Mouse (Mus musculus) kidney, embryonic 14.5 days (tissue): ENCODE data around the gene Ifi203. TPM values are rescaled to one million over a fixed set of nuclear protein-coding genes. Genes with fewer than 3 reads are reported as not detected.
"Not testable (repeated sequence)": the region's sequence is repeated elsewhere in the genome, so short reads cannot be mapped to it uniquely, and the experiment has no call there.

Source experiments
- ATAC-seq: fragments of 200-750 bp; cut with Nextera tagmentation; 2 replicates; pipeline ENCODE4 v1.8.0; 2017; ENCODE audit warnings: moderate number of reproducible peaks, mild to moderate bottlenecking, moderate TSS enrichment, moderate library complexity; ENCODE audit not compliant: low FRiP score, low TSS enrichment
- H3K27ac ChIP-seq: fragments of 300-500 bp; sonication (generic); 2 replicates; pipeline ENCODE4 v1.5.1; 2014; ENCODE audit warnings: low read depth, mild to moderate bottlenecking, low read length, moderate library complexity, mixed read lengths
- H3K27me3 ChIP-seq: fragments of 300-500 bp; sonication (generic); 2 replicates; pipeline ENCODE4 v1.6.1; 2014; ENCODE audit warnings: mild to moderate bottlenecking, low read length; ENCODE audit not compliant: control insufficient read depth, insufficient read depth
- H3K36me3 ChIP-seq: fragments of 300-500 bp; sonication (generic); 2 replicates; pipeline ENCODE4 v1.6.1; 2014; ENCODE audit warnings: low read length, mixed read lengths; ENCODE audit not compliant: control insufficient read depth, insufficient read depth
- H3K4me1 ChIP-seq: fragments of 300-500 bp; sonication (generic); 2 replicates; pipeline ENCODE4 v1.6.1; 2014; ENCODE audit warnings: low read length, mixed read lengths; ENCODE audit not compliant: control insufficient read depth, insufficient read depth
- H3K4me2 ChIP-seq: fragments of 300-500 bp; sonication (generic); replicated peaks from 2 replicates; pipeline ENCODE4 v1.6.1; 2014; ENCODE audit warnings: low read depth, mild to moderate bottlenecking, low read length
- H3K4me3 ChIP-seq: fragments of 300-500 bp; sonication (generic); 2 replicates; pipeline ENCODE4 v1.5.1; 2014; ENCODE audit warnings: mild to moderate bottlenecking, low read length
- H3K9ac ChIP-seq: fragments of 300-500 bp; sonication (generic); 2 replicates; pipeline ENCODE4 v1.6.1; 2014; ENCODE audit warnings: low read depth, mild to moderate bottlenecking, low read length, moderate library complexity
- H3K9me3 ChIP-seq: fragments of 300-500 bp; sonication (generic); 2 replicates; pipeline ENCODE4 v1.6.1; 2016; ENCODE audit warnings: low read length; ENCODE audit not compliant: control insufficient read depth
- WGBS: fragments of 180-500 bp; shearing (Covaris S2); extraction: QIAGEN DNeasy Blood & Tissue Kit; methylation state at CpG from one replicate; pipeline ENCODE4 v1.1.7; 2014; 5-methylcytosine and 5-hydroxymethylcytosine counted together
- polyA plus RNA-seq: library from polyadenylated mRNA; unstranded; fragments of >200 nt; fragmentation: Nextera tagmentation; extraction: Ambion mirVana; gene quantifications from 2 replicates; pipeline ENCODE4 v1.2.1, GENCODE M21; 2014

Gene Ifi203
- polyA plus RNA-seq, 1 experiment from 2014 or later = 1.8 TPM

- ATAC-seq = no peak
- Histone ChIP-seq H3K27me3 (no peaks in the 10 kb centered on the region), H3K36me3 (no peaks in the 10 kb centered on the region)
Measured at GRCm38 (mm10) chr1:173955071-173955796, 12.8 kb upstream of the Ifi203 start.

DNA sequence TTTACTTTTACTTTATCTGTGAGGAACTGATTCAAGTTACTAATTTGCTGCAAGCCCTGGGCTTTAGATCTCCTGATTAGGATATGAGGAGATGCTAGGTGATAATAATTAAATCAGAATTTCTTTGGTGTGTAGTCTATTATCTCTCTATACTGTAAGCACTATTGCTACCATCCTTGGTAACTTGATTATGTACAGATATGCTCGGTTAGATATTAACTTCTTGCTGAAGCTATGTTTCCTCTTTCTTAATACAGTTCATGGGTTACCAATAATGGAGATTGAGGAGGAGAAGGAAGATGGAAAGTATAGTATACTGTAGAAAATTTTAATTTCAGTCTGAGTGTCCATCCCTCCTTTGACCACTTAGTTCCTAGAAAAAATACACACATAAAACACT lies 11.1 kb upstream of the Ifi203 start:
- no peaks in the 10 kb centered on the region for H3K36me3 ChIP-seq
- H3K9ac ChIP-seq = no peak overlapping the region
- no peak overlapping the region for H3K4me3 ChIP-seq
- H3K27me3 ChIP-seq = no peaks in the 10 kb centered on the region
- ATAC-seq = no peak
- 79% methylated on average over 1 of the region's 1 CpGs for WGBS
- no peak overlapping the region for H3K27ac ChIP-seq
- no peaks in the 10 kb centered on the region for H3K9me3 ChIP-seq
- H3K4me1 ChIP-seq = no peaks in the 10 kb centered on the region
- H3K4me2 ChIP-seq = no peak overlapping the region

More at GRCm38 (mm10) chr1:173955071-173955796, 12.8 kb upstream of the Ifi203 start:
- H3K9ac ChIP-seq = no peak overlapping the region
- no peak overlapping the region for H3K4me3 ChIP-seq
- H3K27ac ChIP-seq = no peak overlapping the region
- H3K4me1 ChIP-seq = no peaks in the 10 kb centered on the region
- no peaks in the 10 kb centered on the region for H3K9me3 ChIP-seq
- 97% methylated on average over 2 of the region's 2 CpGs for WGBS
- H3K4me2 ChIP-seq = no peak overlapping the region

DNA sequence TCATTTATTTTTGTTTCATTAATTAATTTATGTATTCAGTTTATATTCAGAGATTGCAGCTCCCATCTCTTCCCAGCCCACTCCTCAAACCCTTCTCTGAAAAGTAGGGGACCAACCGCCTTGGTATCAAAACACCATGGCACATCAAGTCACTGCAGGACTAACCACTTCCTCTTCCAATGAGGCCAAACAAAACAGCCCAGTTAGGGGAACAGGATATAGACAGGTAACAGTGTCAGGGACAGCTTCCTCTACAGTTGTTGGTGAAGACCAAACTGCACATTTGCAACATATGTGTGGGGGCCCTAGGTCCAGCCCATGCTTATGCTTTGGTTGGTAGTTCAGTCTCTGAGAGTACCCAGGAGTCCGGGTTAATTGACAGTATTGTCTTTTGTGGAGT lies 6.6 kb upstream of the Ifi203 start:
- H3K4me2 ChIP-seq, H3K4me1 ChIP-seq, H3K9ac ChIP-seq, ATAC-seq, H3K27ac ChIP-seq, H3K9me3 ChIP-seq, H3K36me3 ChIP-seq, H3K27me3 ChIP-seq, H3K4me3 ChIP-seq: not testable (repeated sequence)
- 89% methylated on average over 2 of the region's 2 CpGs for WGBS

- H3K4me2 ChIP-seq, ATAC-seq, H3K27ac ChIP-seq, H3K27me3 ChIP-seq, H3K4me1 ChIP-seq, H3K9ac ChIP-seq, H3K9me3 ChIP-seq, H3K4me3 ChIP-seq, H3K36me3 ChIP-seq: not testable (repeated sequence)
Measured at GRCm38 (mm10) chr1:173942780-173943066, 251 bp upstream of the Ifi203 start.

DNA sequence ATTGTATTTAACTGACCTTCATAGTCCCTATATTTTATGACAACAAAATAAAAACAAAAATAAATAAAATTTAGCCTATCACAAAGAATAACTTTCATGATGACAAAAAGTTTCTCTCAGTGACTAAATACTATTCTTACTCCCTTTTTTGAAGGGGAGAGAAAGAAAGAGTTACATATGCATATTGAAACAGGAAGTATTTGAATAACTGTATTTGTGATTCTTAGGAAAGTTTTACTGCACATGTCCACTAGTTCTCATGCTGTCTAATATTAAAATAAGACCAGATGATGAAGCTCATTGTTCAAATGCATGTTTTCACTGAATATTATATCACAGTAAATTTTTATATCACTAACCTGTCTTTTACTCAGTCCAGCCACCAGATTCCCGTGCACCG lies 950 bp downstream of the Ifi203 start:
- H3K9ac ChIP-seq, H3K4me2 ChIP-seq, H3K4me1 ChIP-seq, H3K36me3 ChIP-seq, H3K9me3 ChIP-seq, H3K27me3 ChIP-seq, H3K4me3 ChIP-seq, H3K27ac ChIP-seq, ATAC-seq: not testable (repeated sequence)
- WGBS = 86% methylated on average over 2 of the region's 2 CpGs

- not testable (repeated sequence) for H3K4me1 ChIP-seq, H3K4me2 ChIP-seq, ATAC-seq, H3K9ac ChIP-seq, H3K27me3 ChIP-seq, H3K4me3 ChIP-seq, H3K9me3 ChIP-seq, H3K36me3 ChIP-seq, H3K27ac ChIP-seq
- WGBS = 80% methylated on average over 2 of the region's 3 CpGs
Measured at GRCm38 (mm10) chr1:173919279-173919678, 23.2 kb downstream of the Ifi203 start.

GRCm38 (mm10) chr1:173914559-173914958 lies 27.9 kb downstream of the Ifi203 start:
- H3K9ac ChIP-seq = no peak overlapping the region
- H3K4me2 ChIP-seq = no peak overlapping the region
- no peaks in the 10 kb centered on the region for H3K9me3 ChIP-seq
- no peak overlapping the region for H3K27ac ChIP-seq
- H3K36me3 ChIP-seq = no peaks in the 10 kb centered on the region
- 83% methylated on average over 2 of the region's 2 CpGs for WGBS
- no peaks in the 10 kb centered on the region for H3K4me1 ChIP-seq
- no peak overlapping the region for H3K4me3 ChIP-seq
- ATAC-seq = no peak
- H3K27me3 ChIP-seq = no peaks in the 10 kb centered on the region

- H3K9ac ChIP-seq, ATAC-seq, H3K27ac ChIP-seq, H3K4me1 ChIP-seq, H3K27me3 ChIP-seq, H3K4me3 ChIP-seq, H3K36me3 ChIP-seq, H3K4me2 ChIP-seq, H3K9me3 ChIP-seq: not testable (repeated sequence)
Measured at GRCm38 (mm10) chr1:173913256-173913791, 29.1 kb downstream of the Ifi203 start.

DNA sequence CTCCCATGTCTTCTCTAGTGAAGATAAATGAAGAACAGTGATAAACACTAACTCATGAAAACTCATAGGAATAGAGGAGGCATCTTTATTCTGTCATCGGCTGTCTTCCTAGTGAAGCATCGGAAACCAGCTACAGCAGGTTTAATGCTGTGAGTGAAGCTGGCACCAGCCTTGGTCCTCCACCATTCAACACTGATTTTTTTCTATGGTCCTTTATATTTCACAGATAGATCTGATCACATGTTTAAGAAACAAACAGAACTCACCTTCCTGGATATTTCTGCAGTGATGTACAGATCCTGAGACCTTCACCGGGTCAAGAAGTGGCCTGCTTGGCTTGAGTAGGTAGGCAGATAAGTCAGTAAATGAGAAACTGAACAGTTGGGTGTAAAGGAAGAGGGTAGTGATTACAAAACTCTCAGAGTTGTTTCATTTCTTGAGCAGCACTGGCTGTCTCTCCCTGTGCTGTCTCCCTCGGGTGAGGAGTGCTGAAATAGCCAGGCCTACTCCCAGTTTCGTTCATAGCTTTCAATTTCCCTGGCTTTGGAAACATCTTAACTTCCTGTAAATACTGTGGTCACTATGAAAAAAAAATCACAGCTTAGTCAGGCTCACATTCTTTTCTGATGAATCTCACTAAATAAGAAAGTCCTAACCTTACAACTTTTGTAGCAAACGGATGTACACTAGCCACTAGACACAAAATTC lies 29.8 kb downstream of the Ifi203 start, which contains the start of gene Ifi211:
Ifi211 (minus strand) TSS at position 499 of the 708 bp plus-strand sequence.
- H3K27ac ChIP-seq, H3K4me1 ChIP-seq, H3K9me3 ChIP-seq, H3K9ac ChIP-seq, H3K27me3 ChIP-seq, H3K36me3 ChIP-seq, H3K4me2 ChIP-seq, H3K4me3 ChIP-seq, ATAC-seq: not testable (repeated sequence)
- WGBS = 80% methylated on average over 6 of the region's 6 CpGs
